Mouse (Mus musculus): Measurements from ENCODE around the gene Spdl1. TPM values are rescaled to one million over a fixed set of nuclear protein-coding genes. Genes with fewer than 3 reads are reported as not detected.

The Spdl1 gene
- total and polyA plus RNA-seq, 3 experiments = 45.2 to 72.8 (median 61.1) TPM

- in situ Hi-C loops (cut with MboI; ENCODE audit: low pct_ligation_motif_present, low pct_unique_long_range_greater_than_20kb, low sequenced_read_pairs) (no loop called here), dilution Hi-C loops (cut with MboI; ENCODE audit: extremely low pct_ligation_motif_present, extremely low pct_unique_long_range_greater_than_20kb, low sequenced_read_pairs) (no loop called here)
- no peak for DNase-seq (ENCODE audit: extremely low read depth)
- H3K4me2 ChIP-seq (ENCODE audit: insufficient read depth, low read depth, poor library complexity, severe bottlenecking) = peak overlapping the region; percentile 93
- peaks cover 91% of the 10 kb centered on the region for H3K79me2 ChIP-seq (replicated peaks; ENCODE audit: control insufficient read depth, extremely low read depth, insufficient read depth, poor library complexity, severe bottlenecking)
- no peaks in the 10 kb centered on the region for H3K27me3 ChIP-seq (replicated peaks)
- TF ChIP-seq EP300 (IDR thresholded peaks at IDR 0.05; ENCODE audit: low read length) (no peak; the same call in 1 of the 2 replicates), SIN3A (IDR thresholded peaks at IDR 0.05; ENCODE audit: low read length) (no peak), CHD2 (IDR thresholded peaks at IDR 0.05; ENCODE audit: low read length) (no peak), JUND (conservative IDR thresholded peaks at IDR 0.05; ENCODE audit: low read depth, low read length) (peak; percentile 50; the same call in 1 of the 2 replicates), MYC (IDR thresholded peaks at IDR 0.05; ENCODE audit: low read depth, low read length) (no peak), CHD1 (IDR thresholded peaks at IDR 0.05; ENCODE audit: low read depth, low read length) (0 out of 2 replicates have a peak, but pooled peaks have one; percentile 74), POLR2AphosphoS2 (IDR thresholded peaks at IDR 0.05; ENCODE audit: low read depth, low read length) (no peak), RCOR1 (conservative IDR thresholded peaks at IDR 0.05; ENCODE audit: low read depth, low read length) (no peak), ZNF384 (IDR thresholded peaks at IDR 0.05; ENCODE audit: low read depth, low read length) (no peak), HCFC1 (IDR thresholded peaks at IDR 0.05; ENCODE audit: low read depth, low read length) (no peak), TBP (conservative IDR thresholded peaks at IDR 0.05; ENCODE audit: low read depth, low read length) (no peak), ETS1 (conservative IDR thresholded peaks at IDR 0.05; ENCODE audit: low read depth, low read length) (no peak; the same call in 1 of the 2 replicates), RAD21 (IDR thresholded peaks at IDR 0.05; ENCODE audit: low read depth, low read length) (no peak), BHLHE40 (IDR thresholded peaks at IDR 0.05; ENCODE audit: low read depth, low read length) (no peak), JUN (IDR thresholded peaks at IDR 0.05; ENCODE audit: insufficient read depth, low read depth, low read length) (no peak; the same call in 1 of the 2 replicates), TCF12 (IDR thresholded peaks at IDR 0.05; ENCODE audit: low read depth, low read length) (peak; percentile 25), IRF4 (IDR thresholded peaks at IDR 0.05; ENCODE audit: low read depth, low read length) (peak; percentile 70; the same call in 1 of the 2 replicates), POLR2A (IDR thresholded peaks at IDR 0.05; ENCODE audit: low read depth, low read length) (no peak), PAX5 (IDR thresholded peaks at IDR 0.05; ENCODE audit: low read length) (no peak), ELF1 (IDR thresholded peaks at IDR 0.05; ENCODE audit: low read depth, low read length) (no peak), USF1 (IDR thresholded peaks at IDR 0.05; ENCODE audit: low read depth, low read length) (no peak), CTCF (conservative IDR thresholded peaks at IDR 0.05 in 1 of 2, IDR thresholded peaks at IDR 0.05 in 1 of 2; ENCODE audit: low read depth in 2 of 2, low read length in 2 of 2) (no peak), GABPA (IDR thresholded peaks at IDR 0.05; ENCODE audit: insufficient replicate concordance, low read depth, low read length) (no peak)
- peaks cover 18% of the 10 kb centered on the region for H3K9me3 ChIP-seq (replicated peaks; ENCODE audit: low read length)
- peak overlapping the region; percentile 75 for H3K27ac ChIP-seq (ENCODE audit: insufficient read depth, low read depth)
- H3K4me3 ChIP-seq (replicated peaks in 1 of 3; ENCODE audit: low read depth in 2 of 3, low read length in 2 of 3, poor library complexity in 1 of 3) = peak overlapping the region in 1 of 3 experiments; percentile 17
- peaks cover 14 to 88% of the 10 kb centered on the region in 2 experiments for H3K4me1 ChIP-seq (ENCODE audit: control insufficient read depth in 1 of 2, insufficient read depth in 2 of 2)
- H3K36me3 ChIP-seq (replicated peaks in 1 of 2; ENCODE audit: control insufficient read depth in 1 of 2, insufficient read depth in 1 of 2, low read length in 1 of 2) = peaks cover 25 to 63% of the 10 kb centered on the region in 2 experiments
- peak overlapping the region; percentile 56 for H3K9ac ChIP-seq (ENCODE audit: insufficient read depth, low read depth)
Measured at GRCm38 (mm10) chr11:34762570-34763127, 70.8 kb downstream of the Spdl1 start.

Data from CH12.LX (cell line).